Mouse (Mus musculus): Measurements from ENCODE around the gene Akr1c14.
"Not testable (repeated sequence)": the region's sequence is repeated elsewhere in the genome, so short reads cannot be mapped to it uniquely, and the experiment has no call there.

The Akr1c14 gene

DNA sequence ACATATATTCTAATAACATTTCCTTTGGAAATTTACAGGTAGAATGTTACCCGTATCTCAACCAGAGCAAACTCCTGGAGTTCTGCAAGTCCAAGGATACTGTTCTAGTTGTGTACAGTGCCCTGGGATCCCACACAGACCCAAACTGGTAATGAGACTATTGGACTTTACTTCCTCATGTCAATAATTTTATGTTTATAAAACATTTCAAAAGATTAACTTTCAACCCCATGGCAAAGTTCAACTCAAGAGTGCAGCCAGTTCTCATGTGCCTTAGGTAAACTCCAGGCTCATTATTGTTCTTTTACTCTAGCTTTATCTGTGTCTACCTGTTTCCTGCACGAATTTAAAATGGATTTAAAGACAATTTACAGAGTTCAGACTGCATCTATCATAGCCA is at the start of gene Akr1c14:
Akr1c14 (plus strand) TSS at position 293 of the 400 bp plus-strand sequence.
- DNase-seq (ENCODE audit: low read depth, low spot score) = no peak

DNA sequence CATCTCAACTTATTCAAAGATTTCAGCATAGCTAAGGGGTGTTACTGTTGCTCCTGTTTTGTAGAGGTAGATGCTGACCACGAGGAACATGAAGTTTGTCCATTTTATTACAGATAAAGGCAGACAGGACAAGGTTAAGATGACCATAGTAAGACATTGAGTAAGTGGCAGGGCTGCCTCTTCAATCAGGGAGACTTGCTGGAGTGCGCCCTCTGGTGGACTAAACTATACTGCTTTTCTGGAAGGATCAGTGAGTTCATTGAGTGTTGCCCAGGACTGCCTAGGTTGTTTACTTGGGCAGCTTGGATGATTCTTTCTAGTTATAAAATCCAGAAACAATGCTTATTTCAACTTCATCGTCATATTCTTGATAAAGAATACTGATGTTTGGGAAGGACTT is 47.1 kb upstream of the Akr1c14 start:
- DNase-seq (ENCODE audit: low read depth, low spot score) = peak; percentile 67

- DNase-seq (ENCODE audit: low read depth, low spot score) = no peak
Measured at GRCm38 (mm10) chr13:4010784-4011183, 38.0 kb upstream of the Akr1c14 start.

GRCm38 (mm10) chr13:4013811-4014210 is 35.0 kb upstream of the Akr1c14 start:
- DNase-seq (ENCODE audit: low read depth, low spot score) = no peak

DNA sequence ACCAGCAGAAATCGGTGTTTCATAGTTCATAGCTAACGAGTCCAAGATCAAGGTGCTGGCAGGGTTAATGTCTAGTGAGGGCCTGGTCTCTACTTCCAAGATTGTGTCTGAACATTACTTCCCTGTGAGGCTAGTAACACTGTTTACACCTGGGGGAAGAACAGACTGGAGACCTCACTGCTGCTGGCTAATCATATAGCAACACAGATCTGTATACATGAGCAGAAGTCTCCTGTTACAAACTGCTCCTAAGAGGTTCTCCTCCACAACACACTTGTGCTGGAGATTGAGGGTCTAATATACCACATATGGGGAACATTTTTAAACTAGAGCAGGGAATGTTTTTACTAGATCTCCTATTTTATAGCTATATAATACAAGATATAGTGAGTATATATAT is 18.9 kb upstream of the Akr1c14 start:
- DNase-seq (ENCODE audit: low read depth, low spot score) = no peak

DNA sequence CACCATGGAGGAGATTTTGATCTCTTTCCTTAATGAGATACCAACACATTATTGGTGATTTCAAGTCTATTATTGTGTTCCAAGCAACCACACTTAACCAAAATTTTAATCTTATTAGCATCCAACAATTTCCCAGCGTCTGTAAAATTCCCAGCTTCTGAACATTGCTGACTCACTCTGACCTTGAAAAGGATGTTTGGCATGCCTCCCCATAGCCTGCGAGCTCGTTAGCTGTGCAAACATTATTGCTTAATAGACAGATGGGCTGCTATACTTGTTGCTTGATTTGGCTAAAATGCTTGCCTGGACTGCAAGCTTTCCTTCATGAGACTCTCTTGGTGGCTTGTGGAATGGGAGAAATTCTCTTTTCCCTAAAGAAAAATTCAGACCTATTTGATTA is 16.3 kb upstream of the Akr1c14 start:
- DNase-seq (ENCODE audit: low read depth, low spot score) = no peak

DNA sequence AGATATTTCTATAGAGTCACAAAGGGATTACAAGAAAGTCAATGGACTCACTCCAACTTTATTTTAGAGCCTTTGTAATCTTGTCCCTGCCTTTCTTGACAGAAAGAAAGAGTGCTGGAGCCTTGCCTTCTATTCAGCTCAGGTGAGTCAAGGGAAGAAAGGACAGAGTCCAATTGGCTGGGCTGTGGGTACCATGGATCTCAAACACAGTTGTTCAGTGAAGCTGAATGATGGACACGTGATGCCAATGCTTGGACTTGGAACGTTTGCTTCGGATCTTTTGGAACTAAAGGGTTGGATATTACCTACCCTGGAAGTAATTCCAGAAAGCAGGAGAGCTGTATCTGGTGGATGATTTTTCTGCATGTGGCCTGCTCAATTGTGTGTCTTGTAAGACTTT is 13.8 kb upstream of the Akr1c14 start:
- DNase-seq (ENCODE audit: low read depth, low spot score) = no peak

GRCm38 (mm10) chr13:4046113-4046512 is 2.7 kb upstream of the Akr1c14 start:
- no peak for DNase-seq (ENCODE audit: low read depth, low spot score)

GRCm38 (mm10) chr13:4046841-4047240 is 2.0 kb upstream of the Akr1c14 start:
- DNase-seq (ENCODE audit: low read depth, low spot score) = no peak

GRCm38 (mm10) chr13:4048226-4048625 is 585 bp upstream of the Akr1c14 start:
- no peak for DNase-seq (ENCODE audit: low read depth, low spot score)

DNA sequence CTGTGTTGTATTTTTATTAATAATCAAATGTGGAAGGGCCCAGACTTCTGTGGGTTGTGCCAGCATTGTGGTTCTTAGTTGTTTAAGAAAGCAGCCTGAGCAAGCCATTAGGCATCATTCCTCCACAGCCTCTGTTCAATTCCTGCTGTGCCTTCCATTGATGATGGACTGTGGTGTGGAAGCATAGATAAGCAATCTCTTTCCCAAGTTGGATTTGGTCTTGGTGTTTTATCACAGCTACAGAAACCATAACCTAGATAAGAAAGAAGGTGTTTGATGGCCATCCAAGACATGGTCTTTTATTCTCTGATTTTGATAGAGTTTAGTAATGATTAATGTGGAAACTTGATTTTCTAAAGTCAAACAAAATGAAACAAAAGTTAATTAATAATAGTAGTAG is 844 bp downstream of the Akr1c14 start:
- no peak for DNase-seq (ENCODE audit: low read depth, low spot score)

GRCm38 (mm10) chr13:4055450-4055849 is 6.6 kb downstream of the Akr1c14 start:
- DNase-seq (ENCODE audit: low read depth, low spot score) = no peak

DNA sequence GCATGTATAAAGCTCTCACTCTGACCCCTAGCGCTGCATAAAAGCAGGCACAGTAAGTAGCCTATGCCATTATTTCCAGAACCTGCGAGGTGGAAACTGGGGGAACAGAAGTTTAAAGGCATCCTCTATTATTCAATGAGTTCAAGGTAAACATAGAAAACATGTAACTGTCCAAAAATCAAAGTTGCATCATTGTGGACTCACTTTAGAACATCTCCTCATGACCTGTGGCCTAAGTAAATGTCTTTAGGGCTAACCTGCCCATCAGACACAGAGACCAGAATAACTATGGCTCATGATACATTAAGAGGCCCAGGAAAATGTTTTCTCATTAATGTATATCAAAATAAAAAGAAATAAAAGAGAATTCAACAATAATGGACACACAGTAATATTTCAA is 7.4 kb downstream of the Akr1c14 start:
- DNase-seq (ENCODE audit: low read depth, low spot score) = no peak

DNA sequence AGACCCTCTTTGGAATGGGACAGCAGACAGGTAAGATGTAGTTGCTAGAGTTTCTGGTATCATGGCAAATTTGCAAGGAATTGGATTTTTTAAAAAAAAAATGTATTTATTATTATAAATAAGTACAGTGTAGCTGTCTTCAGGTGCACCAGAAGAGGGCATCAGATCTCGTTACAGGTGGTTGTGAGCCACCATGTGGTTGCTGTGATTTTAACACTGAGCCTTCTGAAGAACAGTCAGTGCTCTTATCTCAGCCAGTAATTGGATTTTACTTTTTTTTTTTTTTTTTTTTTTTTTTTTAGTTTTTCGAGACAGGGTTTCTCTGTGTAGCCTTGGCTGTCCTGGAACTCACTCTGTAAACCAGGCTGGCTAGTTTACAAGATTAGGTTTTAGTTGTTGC is 9.4 kb downstream of the Akr1c14 start:
- DNase-seq (ENCODE audit: low read depth, low spot score) = not testable (repeated sequence)

- DNase-seq (ENCODE audit: low read depth, low spot score) = no peak
Measured at GRCm38 (mm10) chr13:4059363-4059762, 10.6 kb downstream of the Akr1c14 start.

GRCm38 (mm10) chr13:4060214-4060730 is 11.5 kb downstream of the Akr1c14 start:
- DNase-seq (ENCODE audit: low read depth, low spot score) = no peak

DNA sequence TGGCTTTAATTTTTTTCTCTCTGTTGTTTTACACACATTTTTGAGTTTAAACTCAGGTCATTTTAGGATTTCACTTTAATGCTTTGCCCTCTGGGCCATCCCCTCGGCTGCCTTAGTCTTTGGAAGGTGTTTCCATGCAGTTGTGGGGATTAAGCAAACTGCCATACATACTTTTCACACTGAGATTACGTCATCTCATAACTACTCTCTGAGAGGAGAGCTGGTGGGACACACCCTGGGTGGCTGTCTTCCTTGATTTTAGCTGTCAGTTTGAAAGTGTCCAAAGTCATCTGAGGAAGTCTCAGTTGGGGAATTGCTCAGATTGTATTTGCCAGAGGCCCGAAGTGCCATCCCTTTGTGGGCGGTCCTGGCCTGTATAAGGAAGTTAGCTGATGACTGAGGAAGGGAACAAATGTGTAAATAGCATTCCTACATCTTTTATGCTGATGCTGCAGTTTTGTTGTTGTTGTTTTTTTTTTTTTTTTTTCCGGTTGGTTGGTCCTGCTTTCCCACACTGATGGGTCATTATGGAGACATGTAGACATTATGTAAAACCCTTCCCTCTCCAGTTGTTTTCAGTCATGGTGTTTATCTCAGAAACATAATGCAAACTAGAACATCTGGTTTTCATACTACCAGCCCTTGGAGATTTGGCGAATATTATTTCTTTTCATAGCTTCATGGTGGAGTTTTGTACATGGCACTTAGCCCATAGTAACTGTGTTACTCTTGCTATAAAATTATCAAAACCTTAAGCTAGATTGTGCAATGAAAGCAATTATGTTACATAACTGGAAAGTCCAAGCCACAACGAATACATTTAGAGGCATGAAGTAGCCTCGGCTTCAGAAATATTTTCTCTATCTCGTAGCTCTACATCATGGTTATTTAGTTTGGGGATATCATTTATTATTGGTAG is 28.0 kb downstream of the Akr1c14 start:
- no peak for DNase-seq (ENCODE audit: low read depth, low spot score)

DNA sequence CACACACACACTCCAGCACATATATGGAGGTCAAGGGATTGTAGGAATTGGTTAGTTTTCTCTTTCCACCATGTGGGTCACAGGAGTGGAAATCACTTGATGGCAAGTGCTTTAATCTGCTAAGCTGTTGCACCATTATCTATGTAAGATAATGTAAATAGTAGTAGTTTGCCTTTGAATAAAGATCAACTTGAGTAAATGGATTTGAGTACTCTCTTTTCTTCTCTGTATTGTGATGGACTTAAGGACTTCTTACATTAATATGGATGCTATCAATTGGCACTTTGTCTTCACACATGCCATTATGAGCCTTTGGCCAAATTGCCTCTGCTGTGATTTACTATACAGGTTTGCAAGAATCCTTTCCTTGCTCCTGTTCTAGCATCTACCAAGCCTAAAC is 31.1 kb downstream of the Akr1c14 start:
- DNase-seq (ENCODE audit: low read depth, low spot score) = no peak

DNA sequence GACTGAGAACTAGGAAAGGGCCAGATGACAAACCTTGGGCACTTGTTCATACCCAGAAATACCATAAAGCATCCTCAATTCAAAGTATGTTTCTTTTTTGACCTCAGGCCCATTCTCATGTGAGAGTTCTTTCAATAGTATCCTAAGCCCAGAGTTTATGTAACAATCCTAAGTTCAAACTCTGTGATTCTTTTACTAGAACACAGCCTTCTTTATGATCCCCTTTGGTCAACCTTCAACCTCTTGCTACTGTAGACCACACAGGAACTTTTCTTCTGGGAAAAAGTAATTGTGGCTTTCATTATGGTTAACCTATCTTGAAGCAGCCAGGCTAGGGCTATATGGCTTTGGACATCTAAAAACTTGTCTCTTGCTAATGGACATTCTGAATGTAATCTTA is 52.9 kb downstream of the Akr1c14 start:
- no peak for DNase-seq (ENCODE audit: low read depth, low spot score)

GRCm38 (mm10) chr13:4102721-4103120 is 53.9 kb downstream of the Akr1c14 start:
- no peak for DNase-seq (ENCODE audit: low read depth, low spot score)

DNA sequence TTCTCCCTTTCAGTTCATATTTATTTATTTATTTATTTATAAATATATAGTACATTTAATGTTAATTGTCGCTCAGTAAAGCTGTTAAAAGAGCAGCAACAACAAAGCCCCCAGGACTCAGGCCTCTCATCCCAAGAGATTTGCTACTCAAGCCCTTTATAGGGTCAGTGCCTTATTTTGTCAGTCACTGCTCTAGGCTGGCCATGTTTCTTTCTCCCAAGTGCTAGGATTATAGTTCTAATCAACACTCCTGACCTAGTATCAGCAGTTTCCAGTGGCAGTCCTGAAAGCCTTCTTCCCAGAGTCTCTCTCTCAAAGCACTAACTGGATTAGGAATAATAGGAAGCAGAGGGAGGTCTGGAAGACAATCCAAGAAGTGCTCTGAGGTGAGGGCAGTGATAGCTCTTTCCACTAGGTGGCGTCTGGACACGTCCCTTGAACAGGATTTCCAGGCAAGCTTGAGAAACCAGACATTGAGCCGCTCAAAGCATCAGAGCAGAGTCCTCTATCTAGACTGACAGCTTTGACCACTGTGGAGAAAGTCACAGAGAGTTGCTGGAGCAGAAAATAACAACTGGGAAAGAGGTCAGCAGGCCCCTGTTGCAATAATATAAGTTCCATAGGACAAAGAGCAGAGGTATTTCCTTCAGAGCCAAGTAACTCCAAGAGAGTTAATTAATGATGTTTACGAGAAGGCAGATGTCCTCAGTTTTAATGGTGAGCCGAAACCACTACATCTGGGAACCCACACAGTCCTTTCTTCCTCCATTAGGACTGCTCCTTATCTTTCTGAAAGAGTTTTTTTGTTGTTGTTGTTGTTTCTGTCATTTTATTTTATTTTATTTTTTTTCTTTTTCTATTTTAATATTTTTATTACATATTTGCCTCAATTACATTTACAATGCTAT is 61.7 kb downstream of the Akr1c14 start:
- DNase-seq (ENCODE audit: low read depth, low spot score) = peak; percentile 58

DNA sequence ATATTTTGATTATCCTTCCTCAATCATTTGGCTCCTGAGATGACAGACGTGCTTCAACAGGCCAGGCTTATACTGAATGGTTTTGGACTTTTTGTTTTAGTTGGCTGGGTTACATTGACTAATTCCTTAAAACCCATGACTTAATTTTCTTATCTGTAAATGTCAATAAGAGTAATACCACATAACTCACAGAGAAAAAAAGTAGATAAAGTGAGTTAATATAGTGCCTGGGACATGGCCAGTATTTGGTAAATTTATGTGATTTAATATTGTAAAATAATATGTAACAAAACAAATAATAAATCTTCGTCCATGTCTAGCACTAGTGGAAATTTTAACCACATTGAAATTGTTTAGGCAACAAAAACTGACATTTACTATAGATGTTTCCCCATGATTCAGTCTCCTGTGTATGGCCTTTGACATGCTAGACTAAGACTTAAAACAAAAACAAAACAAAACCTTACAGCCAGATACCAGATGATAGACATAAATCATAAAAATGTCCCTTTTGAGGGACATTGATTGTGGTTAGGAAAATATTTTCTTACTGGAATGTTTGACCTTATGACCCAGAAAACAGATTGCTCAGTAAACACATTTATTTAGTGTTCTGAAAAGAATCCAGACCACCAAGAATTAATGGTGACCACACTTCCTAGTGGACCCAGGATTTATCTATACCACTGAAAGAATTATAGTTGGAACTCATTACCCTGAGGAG is 70.5 kb downstream of the Akr1c14 start:
- no peak for DNase-seq (ENCODE audit: low read depth, low spot score)

All from CD4-positive, CD25-positive, alpha-beta regulatory T cell, adult 2 months (primary cell).